Mouse (Mus musculus) bone marrow, adult 2 months (tissue): ENCODE data around the gene Snapin. TPM values are rescaled to one million over a fixed set of nuclear protein-coding genes. Genes with fewer than 3 reads are reported as not detected.

ENCODE experiments used
- H3K27ac ChIP-seq: fragments of 200-500 bp; 2 replicates; pipeline ENCODE4 v1.5.1; 2012; ENCODE audit warnings: low read depth, mild to moderate bottlenecking, control low read depth, inconsistent platforms, low read length; ENCODE audit not compliant: control insufficient read depth, poor library complexity, insufficient read depth
- H3K4me1 ChIP-seq: fragments of 200-500 bp; 2 replicates; pipeline ENCODE4 v1.6.1; 2011; ENCODE audit warnings: low read length; ENCODE audit not compliant: control insufficient read depth, insufficient read depth
- H3K4me3 ChIP-seq: fragments of 200-500 bp; replicated peaks from 2 replicates; pipeline ENCODE3; 2011; ENCODE audit warnings: mild to moderate bottlenecking, low read depth, low read length, control low read depth; ENCODE audit not compliant: control insufficient read depth
- CTCF ChIP-seq: fragments of 200-500 bp; IDR thresholded peaks from 2 replicates; pipeline ENCODE4 v1.5.1; 2011; ENCODE audit warnings: low read length, control low read depth; ENCODE audit not compliant: control insufficient read depth, insufficient read depth
- POLR2A ChIP-seq: fragments of 200-500 bp; IDR thresholded peaks from 2 replicates; pipeline ENCODE4 v1.6.1; 2011; ENCODE audit warnings: low read depth, mild to moderate bottlenecking, control low read depth, low read length, borderline replicate concordance; ENCODE audit not compliant: control insufficient read depth
- WGBS: fragments of 180-500 bp; shearing (Covaris S2); methylation state at CpG from one replicate; pipeline ENCODE4 v1.1.7; 2018; 5-methylcytosine and 5-hydroxymethylcytosine counted together
- polyA plus RNA-seq: library from polyadenylated mRNA; stranded (reverse); fragments of >200 nt; gene quantifications from 2 replicates; pipeline ENCODE4 v1.2.4, GENCODE M21; 2011; ENCODE audit warnings: low replicate concordance; ENCODE audit not compliant: missing spikeins, insufficient read depth, insufficient read length

Snapin gene
- polyA plus RNA-seq, 1 experiment, result 22.4 TPM

- H3K4me1 ChIP-seq, result no peaks in the 10 kb centered on the region
- TF ChIP-seq POLR2A (no peak), CTCF (no peak)
- H3K27ac ChIP-seq, result no peak overlapping the region
- 82% methylated on average over 4 of the region's 4 CpGs for WGBS
- H3K4me3 ChIP-seq, result no peak overlapping the region
These were observed 3.2 kb upstream of the Snapin start for GRCm38 (mm10) chr3:90493831-90494540.

- H3K4me3 ChIP-seq, result no peak overlapping the region
These were observed 517 bp upstream of the Snapin start for GRCm38 (mm10) chr3:90491350-90491749.

GRCm38 (mm10) chr3:90488576-90488975, 2.3 kb downstream of the Snapin start:
- WGBS, result 89% methylated on average over 6 of the region's 6 CpGs
- Histone ChIP-seq H3K4me3 (no peak overlapping the region), H3K27ac (no peak overlapping the region), H3K4me1 (no peaks in the 10 kb centered on the region)
- TF ChIP-seq POLR2A (no peak), CTCF (no peak)

More at GRCm38 (mm10) chr3:90491350-90491749, 517 bp upstream of the Snapin start:
- Histone ChIP-seq H3K27ac (no peak overlapping the region), H3K4me1 (no peaks in the 10 kb centered on the region)
- WGBS, result 33% methylated on average over 2 of the region's 2 CpGs
- no peak for TF ChIP-seq POLR2A
- TF ChIP-seq CTCF, result no peak

- no peak for TF ChIP-seq POLR2A
- 83% methylated on average over 5 of the region's 5 CpGs for WGBS
- Histone ChIP-seq H3K27ac (no peak overlapping the region), H3K4me1 (no peaks in the 10 kb centered on the region), H3K4me3 (no peak overlapping the region)
These were observed 3.8 kb downstream of the Snapin start for GRCm38 (mm10) chr3:90486998-90487397.

GRCm38 (mm10) chr3:90475831-90476611, 14.8 kb downstream of the Snapin start, which contains the start of gene Ilf2:
Gene Ilf2, plus strand, starts transcription at chr3:90476126.
- WGBS, result under 1% methylated on average over 45 of the region's 45 CpGs
- Histone ChIP-seq H3K27ac (peak within 1 kb of the TSS; percentile 72), H3K4me3 (peak within 1 kb of the TSS; percentile 93), H3K4me1 (peaks cover 1% of the 10 kb centered on the region; the same call in 1 of the 2 replicates)
- 0 out of 2 replicates have a peak, but pooled peaks have one; percentile 23 for TF ChIP-seq CTCF
- peak; percentile 69; the same call in 1 of the 2 replicates for TF ChIP-seq POLR2A

- TF ChIP-seq POLR2A (no peak), CTCF (no peak)
- H3K4me1 ChIP-seq, result peaks cover 1% of the 10 kb centered on the region; the same call in 1 of the 2 replicates
- peak overlapping the region; percentile 73 for H3K4me3 ChIP-seq
- 25% methylated on average over 16 of the region's 16 CpGs for WGBS
- H3K27ac ChIP-seq, result no peak overlapping the region
These were observed 15.5 kb downstream of the Snapin start for GRCm38 (mm10) chr3:90475151-90475830.

- Histone ChIP-seq H3K27ac (no peak overlapping the region), H3K4me3 (no peak overlapping the region), H3K4me1 (peaks cover 1% of the 10 kb centered on the region; the same call in 1 of the 2 replicates)
- 3% methylated on average over 3 of the region's 3 CpGs for WGBS
- TF ChIP-seq CTCF (0 out of 2 replicates have a peak, but pooled peaks have one; percentile 7), POLR2A (no peak)
These were observed 18.6 kb downstream of the Snapin start for GRCm38 (mm10) chr3:90472213-90472612.

- Histone ChIP-seq H3K4me3 (no peak overlapping the region), H3K4me1 (no peaks in the 10 kb centered on the region), H3K27ac (no peak overlapping the region)
- TF ChIP-seq POLR2A (no peak), CTCF (no peak)
- 93% methylated on average over 10 of the region's 10 CpGs for WGBS
These were observed 23.1 kb downstream of the Snapin start for GRCm38 (mm10) chr3:90467618-90468300.
